ENCODE assay signal across 8 mouse cellular contexts in the genomic region with DNA sequence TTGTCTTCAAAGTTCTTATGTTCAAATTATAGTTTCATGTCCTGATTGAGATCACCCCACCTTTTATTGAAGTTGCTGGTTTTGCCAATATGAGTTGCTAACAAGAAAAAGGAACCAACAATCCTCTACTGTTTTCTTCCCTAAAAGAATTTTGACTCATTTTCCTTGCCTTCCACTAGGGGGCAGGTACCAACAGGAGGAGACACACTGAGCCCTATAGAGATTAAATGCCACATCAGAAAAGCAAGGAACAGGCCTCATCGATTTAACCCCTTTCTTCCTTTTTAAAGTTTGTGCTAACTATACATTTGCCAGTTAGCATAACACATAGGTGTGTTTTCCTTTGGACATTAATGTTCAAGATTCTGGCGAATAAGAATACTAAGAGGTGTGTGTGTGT. TPM values are rescaled to one million over a fixed set of nuclear protein-coding genes. Genes with fewer than 3 reads are reported as not detected.
DNase-seq lines count a peak whose midpoint lies in the region; ATAC-seq and TF ChIP-seq lines count a peak whose summit lies in the region.

No protein-coding gene starts in this region.

- no peak for ATAC-seq in liver, embryonic 12.5 days
- ATAC-seq in midbrain, embryonic 14.5 days (ENCODE audit: low FRiP score, low TSS enrichment), result peak; percentile 37; the same call in 1 of the 2 replicates
- no peak for ATAC-seq in heart, embryonic 11.5 days (replicated peaks; ENCODE audit: insufficient number of reproducible peaks, low FRiP score, low TSS enrichment)

- no peaks in the 10 kb centered on the region for H3K27me3 ChIP-seq in liver, adult 2 months (ENCODE audit: control insufficient read depth, insufficient read depth, low read length)
- no peaks in the 10 kb centered on the region for H3K27me3 ChIP-seq in liver, embryonic 12.5 days (replicated peaks)
- H3K27me3 ChIP-seq in midbrain, embryonic 14.5 days (ENCODE audit: control insufficient read depth, insufficient read depth, low read length), result no peaks in the 10 kb centered on the region
- H3K27me3 ChIP-seq in heart, embryonic 11.5 days (ENCODE audit: control insufficient read depth, insufficient read depth, low read length), result no peaks in the 10 kb centered on the region

- peak; percentile 38; the same call in 1 of the 2 replicates for TF ChIP-seq CTCF in liver, adult 2 months (IDR thresholded peaks at IDR 0.05; ENCODE audit: low read depth, low read length)

- no peaks in the 10 kb centered on the region for H3K9me3 ChIP-seq in liver, embryonic 12.5 days (replicated peaks)
- no peaks in the 10 kb centered on the region for H3K9me3 ChIP-seq in midbrain, embryonic 14.5 days (ENCODE audit: control insufficient read depth, low read length)
- no peaks in the 10 kb centered on the region for H3K9me3 ChIP-seq in heart, embryonic 11.5 days (replicated peaks; ENCODE audit: control insufficient read depth, low read length)

- peak; percentile 22 for DNase-seq in liver, adult 2 months (ENCODE audit: extremely low read depth, low read depth, low spot score)
- DNase-seq in Muller cell, postnatal 12 days (ENCODE audit: inconsistent ontology term), result peak; percentile 57
- peak; percentile 18 for DNase-seq in embryo, embryonic 9.5 days (ENCODE audit: extremely low spot score)
- DNase-seq in midbrain, embryonic 14.5 days, result peak; percentile 61
- DNase-seq in layer of hippocampus, adult 11-12 months (ENCODE audit: low spot score), result no peak
- no peak for DNase-seq in left cerebral cortex, adult 11 months (ENCODE audit: low spot score)

- no peak overlapping the region for H3K9ac ChIP-seq in liver, adult 2 months (ENCODE audit: low read depth, low read length)
- H3K9ac ChIP-seq in liver, embryonic 12.5 days, result no peak overlapping the region
- no peak overlapping the region for H3K9ac ChIP-seq in midbrain, embryonic 14.5 days (replicated peaks; ENCODE audit: low read length)
- H3K9ac ChIP-seq in heart, embryonic 11.5 days (ENCODE audit: low read depth, low read length), result no peak overlapping the region

- no peaks in the 10 kb centered on the region for H3K4me1 ChIP-seq in liver, adult 2 months (ENCODE audit: control insufficient read depth, insufficient read depth, low read length)
- peaks cover 33% of the 10 kb centered on the region; the same call in 1 of the 2 replicates for H3K4me1 ChIP-seq in liver, embryonic 12.5 days
- H3K4me1 ChIP-seq in midbrain, embryonic 14.5 days (ENCODE audit: control insufficient read depth, insufficient read depth, low read length), result no peaks in the 10 kb centered on the region
- H3K4me1 ChIP-seq in heart, embryonic 11.5 days (ENCODE audit: control insufficient read depth, insufficient read depth, low read length), result no peaks in the 10 kb centered on the region

- H3K4me2 ChIP-seq in liver, embryonic 12.5 days, result no peak overlapping the region
- H3K4me2 ChIP-seq in midbrain, embryonic 14.5 days (ENCODE audit: low read length), result no peak overlapping the region
- H3K4me2 ChIP-seq in heart, embryonic 11.5 days, result no peak overlapping the region

- WGBS in liver, adult 2 months, result 32% methylated on average over 2 of the region's 2 CpGs
- 35% methylated on average over 2 of the region's 2 CpGs for WGBS in liver, embryonic 12.5 days (ENCODE audit: insufficient replicate concordance)
- WGBS in midbrain, embryonic 14.5 days, result 47% methylated on average over 2 of the region's 2 CpGs
- WGBS in heart, embryonic 11.5 days (ENCODE audit: insufficient replicate concordance), result 43% methylated on average over 2 of the region's 2 CpGs

- H3K27ac ChIP-seq in liver, adult 2 months (replicated peaks; ENCODE audit: insufficient read depth, low read depth, low read length), result no peak overlapping the region
- H3K27ac ChIP-seq in liver, embryonic 12.5 days, result no peak overlapping the region
- H3K27ac ChIP-seq in midbrain, embryonic 14.5 days (replicated peaks; ENCODE audit: low read depth, low read length), result no peak overlapping the region
- no peak overlapping the region for H3K27ac ChIP-seq in heart, embryonic 11.5 days (ENCODE audit: low read depth, low read length)

- no peak for TF ChIP-seq POLR2A in liver, adult 2 months (IDR thresholded peaks at IDR 0.05; ENCODE audit: extremely low read depth, insufficient read depth, low read length)

- no peak overlapping the region; the same call in 1 of the 2 replicates for H3K4me3 ChIP-seq in liver, adult 2 months (ENCODE audit: insufficient read depth, low read depth, low read length)
- no peak overlapping the region for H3K4me3 ChIP-seq in liver, embryonic 12.5 days
- no peak overlapping the region for H3K4me3 ChIP-seq in midbrain, embryonic 14.5 days (replicated peaks; ENCODE audit: low read depth, low read length)
- no peak overlapping the region for H3K4me3 ChIP-seq in heart, embryonic 11.5 days (ENCODE audit: low read depth, low read length)

- H3K36me3 ChIP-seq in liver, adult 2 months (ENCODE audit: control insufficient read depth, insufficient read depth, low read length), result no peaks in the 10 kb centered on the region
- no peaks in the 10 kb centered on the region for H3K36me3 ChIP-seq in liver, embryonic 12.5 days
- no peaks in the 10 kb centered on the region for H3K36me3 ChIP-seq in midbrain, embryonic 14.5 days (ENCODE audit: control insufficient read depth, insufficient read depth, low read length)
- H3K36me3 ChIP-seq in heart, embryonic 11.5 days (ENCODE audit: control insufficient read depth, insufficient read depth, low read length), result no peaks in the 10 kb centered on the region

- H3K79me2 ChIP-seq in liver, adult 2 months (ENCODE audit: control insufficient read depth, insufficient read depth, low read length), result no peaks in the 10 kb centered on the region

RNA-seq across cellular contexts. Expression of a gene that starts 2.4 kb away (rescaled TPM):
- total RNA-seq in liver, adult 2 months (2014; rRNA removed), result 1.3 and 1.8 TPM in 2 replicates
- polyA plus RNA-seq in liver, adult 2 months (2012; rRNA removed), result 0.29 and 0.31 TPM in 2 replicates
- 3.5 and 3.9 TPM in 2 replicates for polyA plus RNA-seq in liver, embryonic 12.5 days (2016; fragmentation: Nextera tagmentation; extraction: Ambion mirVana)
- 0.61 TPM in 1 of 2 replicates, not detected in the other for polyA plus RNA-seq in midbrain, embryonic 14.5 days (2014; fragmentation: Nextera tagmentation; extraction: Ambion mirVana)
- 1.9 and 2.5 TPM in 2 replicates for polyA plus RNA-seq in heart, embryonic 11.5 days (2014; fragmentation: Nextera tagmentation; extraction: Ambion mirVana)

RNA-seq across cellular contexts. Expression of a gene that starts 21.8 kb away (rescaled TPM):
- total RNA-seq in liver, adult 2 months (2014; rRNA removed), result 11.0 and 11.2 TPM in 2 replicates
- polyA plus RNA-seq in liver, adult 2 months (2012; rRNA removed), result 3.7 and 3.8 TPM in 2 replicates
- polyA plus RNA-seq in liver, embryonic 12.5 days (2016; fragmentation: Nextera tagmentation; extraction: Ambion mirVana), result 23.3 and 23.8 TPM in 2 replicates
- polyA plus RNA-seq in midbrain, embryonic 14.5 days (2014; fragmentation: Nextera tagmentation; extraction: Ambion mirVana), result 40.6 and 50.5 TPM in 2 replicates
- 22.2 and 24.8 TPM in 2 replicates for polyA plus RNA-seq in heart, embryonic 11.5 days (2014; fragmentation: Nextera tagmentation; extraction: Ambion mirVana)

RNA-seq across cellular contexts. Expression of a gene that starts 43.6 kb away (rescaled TPM):
- 0.37 and 0.74 TPM in 2 replicates for total RNA-seq in liver, adult 2 months (2014; rRNA removed)
- 0.06 and 0.11 TPM in 2 replicates for polyA plus RNA-seq in liver, adult 2 months (2012; rRNA removed)
- 0.39 and 0.43 TPM in 2 replicates for polyA plus RNA-seq in liver, embryonic 12.5 days (2016; fragmentation: Nextera tagmentation; extraction: Ambion mirVana)
- 0.12 TPM in 1 of 2 replicates, not detected in the other for polyA plus RNA-seq in midbrain, embryonic 14.5 days (2014; fragmentation: Nextera tagmentation; extraction: Ambion mirVana)
- 0.09 and 0.18 TPM in 2 replicates for polyA plus RNA-seq in heart, embryonic 11.5 days (2014; fragmentation: Nextera tagmentation; extraction: Ambion mirVana)

RNA-seq across cellular contexts. Expression of a gene that starts 43.9 kb away (rescaled TPM):
- 4.4 and 4.6 TPM in 2 replicates for total RNA-seq in liver, adult 2 months (2014; rRNA removed)
- 2.1 and 2.4 TPM in 2 replicates for polyA plus RNA-seq in liver, adult 2 months (2012; rRNA removed)
- 6.5 and 7.3 TPM in 2 replicates for polyA plus RNA-seq in liver, embryonic 12.5 days (2016; fragmentation: Nextera tagmentation; extraction: Ambion mirVana)
- polyA plus RNA-seq in midbrain, embryonic 14.5 days (2014; fragmentation: Nextera tagmentation; extraction: Ambion mirVana), result 3.8 and 5.7 TPM in 2 replicates
- 7.0 and 7.4 TPM in 2 replicates for polyA plus RNA-seq in heart, embryonic 11.5 days (2014; fragmentation: Nextera tagmentation; extraction: Ambion mirVana)

Comparison
In these comparisons a context has a peak if more than half of its experiments do, and no peak if none do; other contexts are left out.
1. DNase-seq: peak in liver, adult 2 months (single experiment), Muller cell, postnatal 12 days (single experiment), embryo, embryonic 9.5 days (single experiment) and midbrain, embryonic 14.5 days (single experiment); none in layer of hippocampus, adult 11-12 months (single experiment) and left cerebral cortex, adult 11 months (single experiment).